Mouse (Mus musculus) adrenal gland, postnatal 10 days (tissue): ENCODE data around the gene Rcor3. TPM values are rescaled to one million over a fixed set of nuclear protein-coding genes. Genes with fewer than 3 reads are reported as not detected.

Experiments
- DNase-seq: peaks from one replicate; pipeline ENCODE4 v3.0.0; 2021; ENCODE audit warnings: mixed read lengths
- total RNA-seq, 2 experiments: library from RNA; stranded (reverse); gene quantifications; 2 replicates each; pipeline ENCODE4 v1.2.3; 2021

Gene Rcor3
- total RNA-seq, 2 experiments from 2014 or later = 28.8 to 42.4 TPM

GRCm38 (mm10) chr1:192094451-192095170 lies 43.3 kb downstream of the Rcor3 start:
- peak; percentile 78 for DNase-seq

- peak; percentile 89 for DNase-seq
These were observed 44.8 kb downstream of the Rcor3 start for GRCm38 (mm10) chr1:192092879-192093660.

- DNase-seq = peak; percentile 99
These were observed 45.8 kb downstream of the Rcor3 start, which contains the start of gene Traf5 for GRCm38 (mm10) chr1:192091806-192092772. Traf5 (minus strand) TSS chr1:192092559.

- DNase-seq = no peak
These were observed 46.9 kb downstream of the Rcor3 start for GRCm38 (mm10) chr1:192090689-192091567.

GRCm38 (mm10) chr1:192090281-192090680 lies 47.6 kb downstream of the Rcor3 start:
- no peak for DNase-seq

- DNase-seq = no peak
These were observed 48.4 kb downstream of the Rcor3 start for GRCm38 (mm10) chr1:192089208-192090166.

- peak; percentile 59 for DNase-seq
These were observed 49.9 kb downstream of the Rcor3 start for GRCm38 (mm10) chr1:192088011-192088410.

GRCm38 (mm10) chr1:192087098-192087497 lies 50.8 kb downstream of the Rcor3 start:
- DNase-seq = no peak

GRCm38 (mm10) chr1:192086279-192087037 lies 51.4 kb downstream of the Rcor3 start:
- no peak for DNase-seq

GRCm38 (mm10) chr1:192085218-192085617 lies 52.6 kb downstream of the Rcor3 start:
- DNase-seq = no peak

- peak; percentile 37 for DNase-seq
These were observed 55.2 kb downstream of the Rcor3 start for GRCm38 (mm10) chr1:192082646-192083045.

- no peak for DNase-seq
These were observed 56.7 kb downstream of the Rcor3 start for GRCm38 (mm10) chr1:192081129-192081528.

- no peak for DNase-seq
These were observed 58.7 kb downstream of the Rcor3 start for GRCm38 (mm10) chr1:192079121-192079520.

GRCm38 (mm10) chr1:192078406-192078805 lies 59.5 kb downstream of the Rcor3 start:
- DNase-seq = peak; percentile 48

GRCm38 (mm10) chr1:192076796-192077535 lies 60.9 kb downstream of the Rcor3 start:
- peak; percentile 62 for DNase-seq

- no peak for DNase-seq
These were observed 61.8 kb downstream of the Rcor3 start for GRCm38 (mm10) chr1:192076101-192076500.

- DNase-seq = no peak
These were observed 63.0 kb downstream of the Rcor3 start for GRCm38 (mm10) chr1:192074824-192075223.

GRCm38 (mm10) chr1:192072426-192072825 lies 65.4 kb downstream of the Rcor3 start:
- no peak for DNase-seq
